Mouse (Mus musculus): ENCODE measurements around the gene Dock2.

- TF ChIP-seq CTCF (IDR thresholded peaks at IDR 0.05; ENCODE audit: borderline replicate concordance, extremely low read depth, insufficient read depth, insufficient read length) (no peak), POLR2A (IDR thresholded peaks at IDR 0.05; ENCODE audit: borderline replicate concordance, extremely low read depth, insufficient read depth, insufficient read length, poor library complexity, severe bottlenecking) (no peak)
These were observed 43.2 kb upstream of the Dock2 start for GRCm38 (mm10) chr11:34826940-34827339.
